Mouse (Mus musculus): ENCODE data around the gene Comtd1. TPM values are rescaled to one million over a fixed set of nuclear protein-coding genes. Genes with fewer than 3 reads are reported as not detected.

The Comtd1 gene
- total RNA-seq, 2 experiments from 2014 or later = 29.1 to 56.3 TPM

DNA sequence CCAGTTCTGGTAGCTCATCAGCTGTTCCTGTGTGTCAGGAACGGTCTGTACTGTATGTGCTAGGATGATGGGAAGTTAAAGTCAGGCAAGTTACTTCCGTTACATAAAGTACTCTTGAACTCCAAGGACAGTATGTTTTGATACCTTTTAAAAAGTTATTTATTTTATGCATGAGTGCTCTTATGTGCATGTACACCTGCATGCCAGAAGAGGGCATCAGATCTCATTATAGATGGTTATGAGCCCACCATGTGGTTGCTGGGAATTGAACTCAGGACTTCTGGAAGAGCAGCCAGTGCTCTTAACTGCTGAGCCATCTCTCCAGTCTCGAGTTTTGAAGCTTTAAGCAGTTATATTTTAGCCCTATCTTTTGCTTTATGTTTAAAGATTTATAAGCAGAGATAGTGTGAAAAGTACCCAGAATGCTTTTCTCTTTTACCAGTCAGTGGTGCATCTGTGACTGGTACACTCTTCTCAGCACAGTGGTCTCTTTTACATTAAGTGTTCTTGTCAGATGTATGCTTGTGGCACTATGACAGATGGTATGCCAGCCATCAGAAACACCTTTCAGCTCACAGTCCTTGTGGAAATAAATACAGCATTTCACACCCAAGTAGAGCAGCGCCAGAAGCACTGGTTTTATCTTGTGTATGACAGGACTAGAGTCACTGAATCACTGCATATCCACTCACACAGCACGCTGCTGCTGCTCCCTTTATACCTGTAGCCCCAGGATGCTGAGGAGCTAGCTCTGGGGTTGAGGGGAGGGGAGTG is 6.8 kb downstream of the Comtd1 start:
- no peak for ATAC-seq (replicated peaks; ENCODE audit: poor library complexity, severe bottlenecking)

DNA sequence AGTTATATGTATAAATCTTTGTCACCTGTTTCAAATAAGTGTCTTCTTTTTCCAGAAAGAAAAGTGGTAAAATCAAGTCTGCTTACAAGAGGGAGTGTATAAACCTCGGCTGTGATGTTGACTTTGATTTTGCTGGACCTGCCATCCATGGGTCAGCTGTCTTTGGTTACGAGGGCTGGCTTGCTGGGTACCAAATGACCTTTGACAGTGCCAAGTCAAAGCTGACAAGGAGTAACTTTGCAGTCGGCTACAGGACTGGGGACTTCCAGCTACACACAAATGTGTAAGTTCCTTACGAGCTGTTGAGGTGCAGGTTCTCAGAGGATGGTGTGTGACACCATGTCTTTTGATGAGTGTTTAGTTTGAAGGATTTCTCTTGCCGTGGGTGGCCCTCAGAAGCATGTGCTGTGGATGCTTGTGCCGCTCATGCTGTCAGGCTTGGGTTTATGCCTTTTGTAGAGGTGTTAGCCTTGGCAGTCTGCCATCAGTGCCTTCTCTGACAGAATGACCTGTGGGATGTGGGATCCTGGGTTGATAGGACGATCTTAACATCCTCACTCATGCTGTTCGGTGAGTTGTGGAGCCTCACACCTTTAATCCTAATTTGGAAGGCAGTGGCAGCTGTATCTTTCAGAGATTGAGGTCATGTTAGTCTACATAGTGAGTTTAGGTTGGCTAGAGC is 10.3 kb downstream of the Comtd1 start:
- ATAC-seq (replicated peaks; ENCODE audit: poor library complexity, severe bottlenecking) = no peak

DNA sequence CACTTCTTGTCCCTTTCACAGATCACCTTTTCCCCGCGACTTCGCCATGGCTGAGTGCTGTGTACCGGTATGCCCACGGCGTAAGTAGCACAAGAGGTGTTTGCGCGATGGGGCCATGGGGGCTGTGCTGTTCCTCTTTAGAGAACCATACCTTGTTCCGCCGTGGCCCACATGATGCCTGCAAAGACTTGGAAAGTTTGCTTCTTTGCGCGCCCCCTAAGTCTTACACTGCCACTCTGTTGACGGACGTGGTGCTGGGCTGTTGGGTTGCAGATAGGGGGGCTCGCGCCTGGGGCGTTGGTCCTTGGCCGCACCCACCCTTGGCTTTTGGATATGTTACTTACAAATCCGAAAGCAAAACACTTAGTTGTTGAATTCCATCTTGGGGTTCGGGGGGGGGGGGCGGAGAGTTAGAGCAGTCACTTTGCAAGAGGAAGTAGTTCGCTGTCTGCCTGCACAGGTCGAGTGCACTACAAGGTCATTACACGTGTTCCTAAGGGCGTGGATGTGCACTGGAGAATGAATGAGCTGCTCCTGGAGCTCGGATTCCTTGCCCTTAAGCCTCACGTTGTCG is 16.9 kb downstream of the Comtd1 start:
- ATAC-seq (replicated peaks; ENCODE audit: poor library complexity, severe bottlenecking) = peak; percentile 49

DNA sequence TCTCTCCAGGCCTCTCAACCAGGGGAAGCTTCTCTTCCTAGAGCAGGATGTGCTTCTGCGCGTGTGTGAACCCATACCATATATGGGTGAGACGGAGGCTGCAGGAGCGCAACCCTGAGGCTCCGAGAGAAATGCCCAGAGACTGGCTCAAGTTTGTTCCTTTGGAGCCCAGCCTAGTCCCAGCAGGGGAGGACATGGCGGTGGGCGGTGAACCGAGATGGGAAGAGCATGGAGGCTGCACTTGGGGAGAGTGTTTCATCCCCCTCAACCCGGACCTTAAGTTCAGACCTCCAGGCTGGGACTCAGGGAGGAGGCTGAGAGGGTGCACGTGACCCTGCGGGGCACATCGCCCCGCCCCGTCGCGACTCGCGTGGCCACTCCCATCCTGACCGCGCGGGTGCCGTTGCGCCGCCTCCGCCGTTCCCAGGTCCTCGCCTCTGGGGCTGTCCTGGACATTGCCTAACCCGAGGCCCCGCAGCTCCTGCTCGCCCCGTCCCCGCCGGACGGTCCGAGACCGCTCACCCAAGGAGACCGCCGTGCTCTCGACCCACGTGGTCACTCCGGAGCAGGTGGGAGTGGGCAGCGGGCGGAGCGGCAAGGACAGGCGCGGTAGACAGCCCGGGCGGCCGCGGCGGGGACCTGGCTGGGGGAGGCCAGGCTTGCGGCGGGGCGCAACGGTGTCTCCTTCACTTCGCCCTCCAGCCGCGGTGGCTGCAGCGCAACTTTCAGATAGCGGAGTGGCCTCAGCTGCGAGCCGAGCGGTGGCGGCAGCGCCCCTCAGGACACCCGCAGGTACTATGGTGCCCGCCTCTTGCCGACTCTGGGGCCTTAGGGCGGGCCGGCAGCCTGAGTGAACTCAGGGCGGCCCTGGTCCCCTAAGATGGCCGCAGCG is 17.7 kb downstream of the Comtd1 start:
- ATAC-seq (replicated peaks; ENCODE audit: poor library complexity, severe bottlenecking) = peak; percentile 89

DNA sequence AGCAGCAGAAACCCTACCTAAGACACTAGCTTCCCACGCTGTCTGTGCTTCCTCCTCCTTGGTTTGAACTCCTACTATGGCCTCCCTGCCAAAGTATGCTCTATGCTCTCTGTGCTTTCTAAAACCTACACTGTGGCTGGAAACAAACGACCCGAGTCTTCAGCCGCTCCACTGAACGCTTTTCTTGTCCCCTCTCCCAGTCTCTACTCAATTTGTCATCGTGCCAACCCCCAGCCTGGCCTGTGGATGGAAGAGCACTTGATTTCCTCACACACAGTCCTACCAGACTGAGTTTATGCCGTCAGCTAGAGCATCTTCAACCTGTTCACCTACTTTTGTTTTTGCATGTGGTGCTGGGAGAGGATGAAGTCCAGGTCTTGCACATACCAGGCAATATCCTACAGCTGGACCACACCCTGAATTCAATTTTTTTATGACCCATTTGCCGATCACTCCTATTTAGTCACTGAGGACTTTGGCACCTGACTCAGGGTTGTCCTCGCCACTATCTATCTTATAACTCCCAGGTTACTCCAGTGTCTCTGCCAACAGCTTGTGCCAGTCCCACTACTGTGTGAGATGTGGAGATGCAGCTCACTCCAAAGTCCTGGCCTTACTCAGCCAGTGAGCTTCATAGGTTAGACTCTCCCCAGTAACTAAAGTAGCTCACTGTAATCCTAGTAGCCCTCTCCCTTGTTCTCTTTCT is 22.8 kb downstream of the Comtd1 start:
- ATAC-seq (replicated peaks; ENCODE audit: poor library complexity, severe bottlenecking) = no peak

DNA sequence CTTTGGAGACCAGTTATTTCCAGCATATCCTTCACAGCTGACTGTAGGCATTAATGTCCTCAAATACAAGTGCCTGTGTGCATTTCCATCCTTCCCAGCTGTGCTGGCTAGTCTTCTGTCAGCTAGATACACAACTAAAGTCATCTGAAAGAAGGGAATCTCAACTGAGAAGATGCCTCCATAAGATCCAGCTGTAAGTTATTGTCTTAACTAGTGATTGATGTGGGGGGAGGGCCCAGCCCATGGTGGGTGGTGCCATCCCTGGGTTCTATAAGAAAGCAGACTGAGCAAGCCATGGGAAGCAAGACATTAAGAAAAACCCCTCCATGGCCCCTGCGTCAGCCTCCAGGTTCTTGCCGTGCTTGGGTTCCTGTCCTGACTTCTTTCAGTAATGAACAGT is 23.8 kb downstream of the Comtd1 start, which contains the start of gene Vdac2:
Gene Vdac2 (plus strand): TSS at position 301 of the 400 bp plus-strand sequence.
- ATAC-seq (replicated peaks; ENCODE audit: poor library complexity, severe bottlenecking) = no peak

DNA sequence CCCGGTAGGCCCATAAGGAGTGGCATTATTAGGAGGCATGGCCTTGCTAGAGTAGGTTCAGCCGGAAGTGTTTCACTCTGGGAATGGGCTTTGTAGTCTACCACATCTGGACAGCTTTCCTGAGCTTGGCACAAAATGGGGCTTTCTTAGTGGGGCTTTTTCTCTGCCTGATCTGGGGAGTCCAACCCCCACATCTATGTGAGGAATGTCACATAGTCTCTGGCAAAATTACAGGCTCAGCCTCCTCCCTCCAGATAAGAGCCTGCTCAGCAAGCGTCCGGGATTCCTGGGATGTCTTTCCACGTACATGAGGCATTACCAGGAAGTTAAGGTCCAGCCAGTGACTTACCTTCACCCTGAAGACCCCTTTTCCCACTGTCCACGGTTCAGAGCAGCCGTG is 24.9 kb downstream of the Comtd1 start:
- no peak for ATAC-seq (replicated peaks; ENCODE audit: poor library complexity, severe bottlenecking)

DNA sequence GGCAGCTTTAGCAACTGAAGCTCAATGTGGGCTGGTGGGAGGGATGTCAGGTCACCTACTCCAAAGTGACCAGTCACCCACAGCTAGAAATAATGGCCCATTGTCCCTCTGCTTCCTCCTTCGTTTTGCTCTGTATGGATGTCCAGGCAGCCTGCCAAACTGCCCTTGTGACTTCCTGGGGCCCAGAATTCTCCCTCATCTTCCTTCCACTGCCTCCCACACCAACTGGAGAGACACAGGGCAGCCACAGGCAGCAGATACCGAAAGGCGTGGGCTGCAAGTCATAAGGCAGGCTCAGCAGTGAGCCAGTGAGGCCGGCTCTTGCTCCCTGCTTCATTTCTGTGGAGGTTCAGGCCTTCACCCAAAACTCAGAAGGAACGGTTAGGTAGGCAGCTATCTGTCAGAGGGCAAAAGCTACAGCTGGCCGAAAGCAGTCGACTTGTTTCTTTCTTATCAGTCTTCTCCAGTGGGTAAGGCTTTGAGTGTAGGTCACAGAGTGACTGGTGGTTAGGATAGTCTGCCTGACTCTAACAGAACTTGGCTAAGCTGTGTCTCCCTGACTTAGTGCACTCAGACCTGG is 25.9 kb downstream of the Comtd1 start:
- ATAC-seq (replicated peaks; ENCODE audit: poor library complexity, severe bottlenecking) = peak; percentile 80

DNA sequence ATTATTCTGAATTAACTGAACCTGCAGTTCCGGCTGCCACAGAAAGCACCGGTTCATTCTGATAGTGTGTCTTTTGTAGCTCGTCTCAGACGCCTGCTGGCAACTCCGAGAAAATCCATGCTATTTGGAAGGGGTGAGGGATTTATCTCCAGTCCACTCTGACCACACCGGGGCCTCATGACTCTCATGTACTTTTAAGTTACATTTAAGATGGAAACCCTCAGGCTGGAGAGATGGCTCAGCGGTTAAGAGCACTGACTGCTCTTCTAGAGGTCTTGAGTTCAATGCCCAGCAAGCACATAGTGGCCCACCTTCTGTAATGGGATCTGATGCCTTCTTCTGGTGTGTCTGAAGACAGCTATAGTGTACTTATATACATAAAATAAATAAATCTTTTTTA is 26.5 kb downstream of the Comtd1 start:
- ATAC-seq (replicated peaks; ENCODE audit: poor library complexity, severe bottlenecking) = no peak

DNA sequence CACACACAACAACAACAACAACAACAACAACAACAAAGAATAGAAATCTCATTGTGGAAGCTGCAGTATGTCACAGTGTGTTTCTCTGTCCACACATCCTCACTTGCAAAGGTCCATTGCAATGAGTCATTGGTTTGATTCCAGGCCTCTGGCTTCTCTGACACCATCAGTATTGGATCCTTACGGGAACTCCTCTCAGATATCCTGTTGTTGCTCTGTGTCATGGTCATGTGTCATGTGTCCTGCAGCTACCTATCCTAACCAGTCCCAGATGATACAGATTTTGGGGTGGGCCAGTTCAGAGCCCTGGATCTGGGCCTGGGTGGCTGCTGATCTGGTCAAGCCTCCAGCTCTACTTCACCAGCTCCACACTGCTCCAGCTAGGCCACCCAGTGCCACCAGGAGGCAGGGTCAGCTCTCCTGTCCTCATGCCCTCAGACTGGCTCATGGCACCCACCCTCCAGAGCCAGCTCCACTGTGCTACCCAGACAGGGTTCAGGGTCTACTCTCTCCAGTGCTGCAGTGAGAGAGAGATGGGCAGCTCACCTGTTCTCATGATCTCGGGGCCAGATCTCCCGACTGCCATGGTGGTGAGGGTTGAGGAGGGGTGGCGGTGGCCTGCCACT is 27.8 kb downstream of the Comtd1 start:
- ATAC-seq (replicated peaks; ENCODE audit: poor library complexity, severe bottlenecking) = peak; percentile 21; the same call in 1 of the 2 replicates

DNA sequence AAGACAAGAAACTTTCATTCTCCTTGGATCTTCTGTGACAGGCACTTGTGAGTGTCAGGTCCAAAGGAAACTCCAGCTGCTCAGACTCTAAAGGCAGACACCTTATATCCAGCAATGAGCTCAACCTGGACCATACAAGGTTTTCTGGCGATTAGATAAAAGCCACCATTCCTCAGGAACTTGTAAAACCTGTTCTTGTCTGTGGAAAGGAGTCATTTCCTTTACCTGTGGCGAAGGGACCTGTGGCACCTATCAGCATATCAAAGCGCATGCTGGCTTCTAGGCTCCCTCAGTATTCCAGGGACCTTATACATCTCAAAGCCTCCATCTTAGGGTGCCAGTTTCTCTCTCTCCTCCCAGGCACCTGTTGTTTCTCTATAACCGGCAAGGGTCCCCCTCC is 31.3 kb downstream of the Comtd1 start:
- ATAC-seq (replicated peaks; ENCODE audit: poor library complexity, severe bottlenecking) = no peak

DNA sequence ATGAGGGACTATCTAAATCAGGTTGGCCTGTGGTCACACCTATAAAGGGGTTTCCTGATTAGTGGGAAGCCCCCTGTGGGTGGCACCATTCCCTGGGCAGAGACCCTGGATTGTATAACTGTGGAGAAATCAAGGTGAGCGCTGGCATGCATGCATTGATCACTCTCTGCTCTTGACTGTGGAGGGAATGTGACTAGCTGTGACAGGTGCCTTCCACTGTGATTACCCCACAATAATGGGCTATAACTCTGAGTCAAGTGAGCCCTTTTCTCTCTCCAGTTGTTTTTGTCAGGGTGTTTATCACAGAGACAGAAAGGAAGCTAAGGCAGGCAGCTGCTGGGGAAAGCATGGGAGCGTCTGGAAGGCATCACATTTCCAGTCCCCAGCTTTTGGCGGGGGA is 32.5 kb downstream of the Comtd1 start:
- no peak for ATAC-seq (replicated peaks; ENCODE audit: poor library complexity, severe bottlenecking)

DNA sequence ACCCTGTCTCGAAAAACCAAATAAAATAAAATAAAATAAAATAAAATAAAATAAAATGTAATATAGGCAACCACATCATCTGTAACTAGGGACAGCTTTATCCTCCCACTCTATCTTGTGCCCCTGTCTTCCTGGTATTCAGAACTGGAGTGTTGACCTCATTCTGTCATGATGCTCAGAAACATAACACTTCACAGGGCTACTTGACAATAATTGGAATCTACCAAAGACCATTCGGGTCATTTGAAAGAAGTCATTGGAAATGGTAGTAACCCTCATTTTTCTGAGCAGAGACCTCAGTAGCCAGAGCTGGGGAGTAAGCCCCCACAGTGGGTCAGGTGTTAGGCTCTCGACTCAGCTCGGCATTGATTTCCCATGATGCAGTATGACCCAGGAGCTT is 34.2 kb downstream of the Comtd1 start:
- ATAC-seq (replicated peaks; ENCODE audit: poor library complexity, severe bottlenecking) = no peak

DNA sequence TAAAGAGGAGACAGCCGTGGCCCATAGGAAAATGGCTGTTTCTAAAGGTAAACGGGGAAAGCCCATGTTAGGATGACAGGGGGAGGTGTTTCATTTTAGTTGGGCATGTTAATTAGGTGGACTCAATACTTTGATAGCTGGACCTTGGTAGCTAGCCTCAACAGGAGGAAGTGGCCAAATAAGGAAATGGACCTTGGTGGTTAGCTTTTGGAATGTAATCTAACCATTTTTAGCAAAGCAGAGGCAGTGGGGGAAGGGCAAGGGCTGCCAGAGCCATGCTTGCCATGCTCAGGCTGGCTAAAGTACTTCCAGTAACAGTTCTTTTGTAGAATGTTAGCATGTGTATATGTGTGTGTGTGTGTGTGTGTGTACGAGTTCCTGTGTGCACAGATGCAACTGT is 34.9 kb downstream of the Comtd1 start:
- peak; percentile 30 for ATAC-seq (replicated peaks; ENCODE audit: poor library complexity, severe bottlenecking)

DNA sequence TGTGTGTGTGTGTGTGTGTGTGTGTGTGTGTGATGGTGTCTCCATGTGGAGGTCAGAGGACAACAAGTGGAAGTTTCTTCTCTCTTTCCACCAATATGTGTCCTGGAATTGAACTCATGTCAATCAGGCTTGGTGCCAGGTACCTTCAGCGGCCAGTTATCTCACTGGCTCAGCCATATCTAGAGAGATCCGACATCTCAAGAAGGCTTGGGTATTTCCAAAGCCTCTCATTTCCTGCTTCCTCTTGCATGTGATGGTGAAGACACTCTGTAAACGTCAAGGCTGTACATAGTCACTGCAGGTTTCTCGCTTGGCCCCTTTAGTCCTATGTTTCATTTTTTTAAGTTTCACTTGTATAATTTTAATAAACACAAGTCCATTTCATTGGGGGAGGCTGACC is 35.6 kb downstream of the Comtd1 start:
- peak; percentile 59 for ATAC-seq (replicated peaks; ENCODE audit: poor library complexity, severe bottlenecking)

DNA sequence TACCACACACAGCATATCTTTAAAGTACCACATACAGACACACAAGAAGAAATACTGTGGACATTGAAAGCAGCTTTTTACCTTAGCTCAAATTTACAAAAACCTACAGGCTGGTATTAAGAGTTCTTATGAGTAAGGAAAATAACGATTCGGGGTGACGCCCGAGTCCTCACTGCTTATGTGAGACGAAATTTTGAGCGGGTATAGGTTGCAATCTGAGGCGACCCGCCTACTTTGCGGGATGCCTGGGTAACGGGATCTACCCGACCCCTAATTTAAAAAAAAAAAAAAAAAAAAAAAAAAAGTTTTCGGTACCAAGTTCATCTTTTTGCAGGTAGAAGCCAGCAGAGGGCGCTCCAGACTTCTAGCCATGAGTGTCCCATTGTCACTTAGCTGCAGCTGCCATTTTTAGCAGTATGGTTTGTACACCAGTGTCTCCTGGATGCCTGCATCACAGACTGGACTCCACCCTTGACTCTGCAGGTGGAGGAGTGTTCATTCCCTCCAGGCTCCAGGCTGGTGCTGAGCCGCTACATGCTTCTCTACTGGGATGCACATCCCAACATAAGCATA is 36.1 kb downstream of the Comtd1 start:
- peak; percentile 69 for ATAC-seq (replicated peaks; ENCODE audit: poor library complexity, severe bottlenecking)

DNA sequence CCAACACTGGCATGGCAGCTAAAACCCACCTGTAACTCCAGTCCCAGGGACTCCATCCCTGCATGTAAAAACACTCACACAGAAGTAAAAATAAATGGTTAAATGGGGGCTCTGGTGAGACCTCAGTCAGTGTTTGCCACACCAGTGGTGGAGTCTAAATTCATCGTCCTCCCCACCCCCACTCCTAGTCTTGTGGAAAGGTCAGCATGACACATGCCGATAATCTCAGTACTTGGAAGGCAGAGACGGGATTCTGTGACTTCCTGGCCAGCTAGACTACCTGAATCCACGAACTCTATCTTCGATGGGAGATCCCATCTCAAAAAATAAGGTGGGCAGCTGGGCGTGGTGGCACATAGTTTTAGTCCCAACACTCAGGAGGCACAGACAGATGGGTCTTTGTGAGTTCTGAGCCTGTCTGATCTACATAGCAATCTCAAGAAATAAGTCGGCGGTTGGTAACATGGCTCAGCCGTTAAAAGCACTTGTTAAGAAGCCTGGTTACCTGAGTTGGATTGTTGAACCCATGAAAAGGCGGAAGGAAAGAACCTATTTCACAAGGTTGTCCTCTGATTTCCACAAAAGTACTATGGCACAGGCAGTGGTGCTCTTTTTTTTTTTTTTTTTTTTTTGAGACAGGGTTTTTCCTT is 36.9 kb downstream of the Comtd1 start:
- no peak for ATAC-seq (replicated peaks; ENCODE audit: poor library complexity, severe bottlenecking)

DNA sequence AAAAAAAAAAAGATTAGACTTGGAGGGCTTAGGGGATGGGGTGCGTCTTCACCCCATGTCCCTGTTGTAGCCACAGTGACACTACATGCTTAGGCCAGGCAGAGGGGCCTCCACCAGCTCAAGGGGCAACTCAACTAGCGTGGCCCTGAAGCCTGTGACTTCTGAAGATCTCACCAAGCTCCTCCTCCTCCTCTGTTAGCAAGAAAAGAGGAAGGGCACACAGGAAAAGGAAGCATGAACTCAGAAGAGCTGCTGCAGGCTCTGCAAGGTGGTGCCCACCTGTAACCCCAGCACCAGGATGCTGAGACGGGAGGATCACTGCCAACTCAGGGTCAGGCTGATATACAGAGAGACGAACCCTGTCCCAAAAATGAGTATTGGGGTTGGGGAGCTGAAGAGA is 37.5 kb downstream of the Comtd1 start:
- peak; percentile 66 for ATAC-seq (replicated peaks; ENCODE audit: poor library complexity, severe bottlenecking)

Data from granulocyte monocyte progenitor cell, adult 5-6 weeks (primary cell).